Mouse (Mus musculus) lung, postnatal 0 days (tissue): ENCODE data around the gene Dnajc1. TPM values are rescaled to one million over a fixed set of nuclear protein-coding genes. Genes with fewer than 3 reads are reported as not detected.

Source experiments
- ATAC-seq: fragments of 200-750 bp; cut with Nextera tagmentation; 2 replicates; pipeline ENCODE4 v1.8.0; 2017; ENCODE audit warnings: moderate library complexity
- DNase-seq: peaks from one replicate; pipeline ENCODE4 v3.0.0-alpha.2; 2016; ENCODE audit warnings: low spot score
- H3K27ac ChIP-seq: fragments of 300-500 bp; sonication (generic); 2 replicates; pipeline ENCODE4 v1.5.1; 2014; ENCODE audit warnings: antibody characterized with exemption, mild to moderate bottlenecking, low read length, mixed read lengths
- H3K27me3 ChIP-seq: fragments of 300-500 bp; sonication (generic); replicated peaks from 2 replicates; pipeline ENCODE4 v1.6.1; 2014; ENCODE audit warnings: low read length, mixed read lengths; ENCODE audit not compliant: insufficient read depth
- H3K36me3 ChIP-seq: fragments of 300-500 bp; sonication (generic); 2 replicates; pipeline ENCODE4 v1.6.1; 2014; ENCODE audit warnings: low read length, mixed read lengths; ENCODE audit not compliant: insufficient read depth
- H3K4me1 ChIP-seq: fragments of 300-500 bp; sonication (generic); 2 replicates; pipeline ENCODE4 v1.6.1; 2014; ENCODE audit warnings: antibody characterized with exemption, low read depth, low read length, mixed read lengths; ENCODE audit not compliant: insufficient read depth
- H3K4me2 ChIP-seq: fragments of 300-500 bp; sonication (generic); replicated peaks from 2 replicates; pipeline ENCODE4 v1.6.1; 2014; ENCODE audit warnings: low read depth, mild to moderate bottlenecking, low read length, moderate library complexity, mixed read lengths
- H3K4me3 ChIP-seq: fragments of 300-500 bp; sonication (generic); 2 replicates; pipeline ENCODE4 v1.5.1; 2014; ENCODE audit warnings: low read depth, low read length
- H3K9ac ChIP-seq: fragments of 300-500 bp; sonication (generic); replicated peaks from 2 replicates; pipeline ENCODE4 v1.6.1; 2014; ENCODE audit warnings: low read depth, mild to moderate bottlenecking
- H3K9me3 ChIP-seq: fragments of 300-500 bp; sonication (generic); 2 replicates; pipeline ENCODE4 v1.6.1; 2016; ENCODE audit warnings: low read length, mixed read lengths
- EP300 ChIP-seq: IDR thresholded peaks from 2 replicates; pipeline ENCODE4 v1.6.1; 2016; ENCODE audit warnings: antibody characterized with exemption, mild to moderate bottlenecking, control low read depth
- WGBS: fragments of 180-500 bp; shearing (Covaris S2); extraction: QIAGEN DNeasy Blood & Tissue Kit; methylation state at CpG from one replicate; pipeline ENCODE4 v1.1.7; 2014; 5-methylcytosine and 5-hydroxymethylcytosine counted together
- polyA plus RNA-seq: library from polyadenylated mRNA; unstranded; fragments of >200 nt; fragmentation: Nextera tagmentation; extraction: Ambion mirVana; gene quantifications from 2 replicates; pipeline ENCODE4 v1.2.1, GENCODE M21; 2015

The Dnajc1 gene
- polyA plus RNA-seq, 1 experiment from 2014 or later, result 47.5 TPM

DNA sequence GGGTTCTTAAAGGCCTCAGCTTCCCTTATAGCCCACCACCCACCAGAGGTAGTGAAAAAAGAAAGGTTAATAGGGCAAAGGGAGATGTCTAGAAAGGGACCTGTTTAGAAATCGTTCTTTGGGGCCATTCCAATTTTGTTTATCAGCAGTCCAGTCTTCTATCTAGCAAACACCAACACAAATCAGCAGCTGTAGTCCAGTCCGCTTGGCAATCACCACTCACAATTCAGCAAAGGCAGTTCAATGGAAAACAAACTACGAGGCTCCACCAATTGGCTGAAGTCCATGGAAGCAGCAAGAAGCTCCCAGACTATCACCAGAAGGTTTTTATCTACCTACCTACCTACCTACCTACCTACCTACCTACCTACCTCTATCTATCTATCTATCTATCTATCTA is 236.5 kb downstream of the Dnajc1 start:
- TF ChIP-seq EP300, result no peak
- DNase-seq, result no peak
- H3K4me3 ChIP-seq, result no peak overlapping the region
- 89% methylated on average over 3 of the region's 3 CpGs for WGBS
- H3K4me1 ChIP-seq, result no peaks in the 10 kb centered on the region
- H3K9ac ChIP-seq, result no peak overlapping the region
- no peak for ATAC-seq
- H3K9me3 ChIP-seq, result no peaks in the 10 kb centered on the region
- H3K27me3 ChIP-seq, result no peaks in the 10 kb centered on the region
- H3K27ac ChIP-seq, result no peak overlapping the region
- no peak overlapping the region for H3K4me2 ChIP-seq
- no peaks in the 10 kb centered on the region for H3K36me3 ChIP-seq
